Mouse (Mus musculus): ENCODE results near the gene Mvb12b.

DNA sequence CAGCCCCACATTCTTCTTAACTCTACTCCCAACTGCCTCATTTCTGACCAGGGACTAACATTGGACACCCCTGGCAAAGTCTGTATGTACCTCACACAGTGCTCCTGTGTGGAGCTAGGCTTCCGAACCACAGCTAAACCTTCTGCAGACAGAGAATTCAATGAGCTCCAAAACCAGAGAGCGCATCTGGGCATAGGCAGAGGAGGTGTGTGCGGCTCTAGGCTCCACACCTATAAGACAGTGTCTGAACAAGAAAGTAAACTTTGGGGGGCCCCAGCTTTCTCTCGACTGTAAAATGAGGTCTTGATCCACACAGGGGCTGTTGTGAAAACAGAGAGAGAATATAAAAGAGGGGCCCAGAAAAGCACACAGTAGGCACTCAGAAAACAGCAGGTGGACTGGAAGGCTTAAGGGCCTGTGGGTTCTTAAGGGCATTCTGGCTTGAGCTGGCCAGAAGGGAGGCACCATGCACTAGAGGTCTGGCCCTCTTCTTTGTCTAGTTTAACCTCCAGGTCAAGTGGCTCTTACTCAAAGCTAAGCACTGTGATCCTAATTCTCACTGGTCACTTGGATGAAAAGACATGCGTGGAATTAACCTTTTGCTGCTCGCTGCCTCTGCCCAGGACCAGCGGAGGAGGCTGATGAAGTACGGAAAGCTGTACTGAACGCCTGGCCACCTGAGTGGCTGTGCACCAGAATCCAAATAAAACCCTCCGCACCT is 12.7 kb downstream of the Mvb12b start:
- TF ChIP-seq CTCF (IDR thresholded peaks at IDR 0.05; ENCODE audit: low read depth, low read length), result no peak
- TF ChIP-seq POLR2AphosphoS5 (IDR thresholded peaks at IDR 0.05; ENCODE audit: insufficient replicate concordance, low read depth, low read length), result no peak
- TF ChIP-seq GATA2 (IDR thresholded peaks at IDR 0.05; ENCODE audit: borderline replicate concordance, low read depth, low read length), result no peak
- no peak for TF ChIP-seq TAL1 (conservative IDR thresholded peaks at IDR 0.05; ENCODE audit: low read depth, low read length)
